Mouse (Mus musculus): ENCODE measurements around the gene Ypel2. TPM values are rescaled to one million over a fixed set of nuclear protein-coding genes. Genes with fewer than 3 reads are reported as not detected.

Ypel2 gene
- polyA plus RNA-seq, 1 experiment from 2014 or later: 23.1 TPM

GRCm38 (mm10) chr11:86971057-86971753 is 22.3 kb downstream of the Ypel2 start:
- WGBS: 71% methylated on average over 7 of the region's 7 CpGs
- Histone ChIP-seq H3K9me3 (replicated peaks) (no peaks in the 10 kb centered on the region), H3K27me3 (no peaks in the 10 kb centered on the region), H3K4me1 (replicated peaks) (peaks cover 57% of the 10 kb centered on the region), H3K9ac (no peak overlapping the region), H3K27ac (no peak overlapping the region), H3K36me3 (peaks cover 31% of the 10 kb centered on the region), H3K4me2 (no peak overlapping the region), H3K4me3 (no peak overlapping the region)
- ATAC-seq (replicated peaks; ENCODE audit: insufficient number of reproducible peaks, insufficient read depth, low FRiP score, low read depth): no peak

GRCm38 (mm10) chr11:86969041-86969821 is 24.3 kb downstream of the Ypel2 start:
- H3K9me3 ChIP-seq (replicated peaks): no peaks in the 10 kb centered on the region
- ATAC-seq (replicated peaks; ENCODE audit: insufficient number of reproducible peaks, insufficient read depth, low FRiP score, low read depth): no peak
- H3K27ac ChIP-seq: peak overlapping the region; percentile 14; the same call in 1 of the 2 replicates
- no peak overlapping the region for H3K4me2 ChIP-seq
- H3K36me3 ChIP-seq: peaks cover 34% of the 10 kb centered on the region
- no peak overlapping the region for H3K9ac ChIP-seq
- peaks cover 52% of the 10 kb centered on the region for H3K4me1 ChIP-seq (replicated peaks)
- H3K27me3 ChIP-seq: no peaks in the 10 kb centered on the region
- H3K4me3 ChIP-seq: no peak overlapping the region
- 69% methylated on average over 13 of the region's 13 CpGs for WGBS

GRCm38 (mm10) chr11:86967506-86967905 is 26.0 kb downstream of the Ypel2 start:
- H3K4me1 ChIP-seq (replicated peaks): peaks cover 58% of the 10 kb centered on the region

GRCm38 (mm10) chr11:86966696-86967095 is 26.8 kb downstream of the Ypel2 start:
- Histone ChIP-seq H3K27ac (no peak overlapping the region), H3K4me2 (no peak overlapping the region), H3K9me3 (replicated peaks) (no peaks in the 10 kb centered on the region), H3K36me3 (peaks cover 24% of the 10 kb centered on the region), H3K27me3 (no peaks in the 10 kb centered on the region), H3K4me3 (no peak overlapping the region), H3K9ac (no peak overlapping the region), H3K4me1 (replicated peaks) (peaks cover 66% of the 10 kb centered on the region)
- WGBS: 83% methylated on average over 3 of the region's 3 CpGs
- ATAC-seq (replicated peaks; ENCODE audit: insufficient number of reproducible peaks, insufficient read depth, low FRiP score, low read depth): no peak

More at GRCm38 (mm10) chr11:86967506-86967905, 26.0 kb downstream of the Ypel2 start:
- H3K9me3 ChIP-seq (replicated peaks): no peaks in the 10 kb centered on the region
- H3K9ac ChIP-seq: no peak overlapping the region
- no peak for ATAC-seq (replicated peaks; ENCODE audit: insufficient number of reproducible peaks, insufficient read depth, low FRiP score, low read depth)
- no peak overlapping the region for H3K4me3 ChIP-seq
- H3K36me3 ChIP-seq: peaks cover 31% of the 10 kb centered on the region
- no peak overlapping the region for H3K4me2 ChIP-seq
- 85% methylated on average over 9 of the region's 9 CpGs for WGBS
- H3K27ac ChIP-seq: no peak overlapping the region
- H3K27me3 ChIP-seq: no peaks in the 10 kb centered on the region

GRCm38 (mm10) chr11:86965079-86965478 is 28.4 kb downstream of the Ypel2 start:
- peak overlapping the region; percentile 94 for H3K27ac ChIP-seq
- no peaks in the 10 kb centered on the region for H3K27me3 ChIP-seq
- 67% methylated on average over 5 of the region's 5 CpGs for WGBS
- no peaks in the 10 kb centered on the region for H3K9me3 ChIP-seq (replicated peaks)
- H3K4me1 ChIP-seq (replicated peaks): peaks cover 82% of the 10 kb centered on the region
- no peak overlapping the region for H3K9ac ChIP-seq
- no peak for ATAC-seq (replicated peaks; ENCODE audit: insufficient number of reproducible peaks, insufficient read depth, low FRiP score, low read depth)
- H3K36me3 ChIP-seq: peaks cover 12% of the 10 kb centered on the region; the same call in 1 of the 2 replicates
- H3K4me3 ChIP-seq: no peak overlapping the region
- no peak overlapping the region for H3K4me2 ChIP-seq

GRCm38 (mm10) chr11:86963698-86964097 is 29.8 kb downstream of the Ypel2 start:
- Histone ChIP-seq H3K27ac (peak overlapping the region; percentile 94), H3K4me1 (replicated peaks) (peaks cover 85% of the 10 kb centered on the region), H3K9ac (no peak overlapping the region), H3K36me3 (peaks cover 7% of the 10 kb centered on the region; the same call in 1 of the 2 replicates), H3K27me3 (no peaks in the 10 kb centered on the region), H3K9me3 (replicated peaks) (no peaks in the 10 kb centered on the region), H3K4me3 (no peak overlapping the region), H3K4me2 (no peak overlapping the region)
- 57% methylated on average over 10 of the region's 10 CpGs for WGBS
- no peak for ATAC-seq (replicated peaks; ENCODE audit: insufficient number of reproducible peaks, insufficient read depth, low FRiP score, low read depth)

GRCm38 (mm10) chr11:86963027-86963426 is 30.5 kb downstream of the Ypel2 start:
- peak overlapping the region; percentile 94 for H3K27ac ChIP-seq
- no peak for ATAC-seq (replicated peaks; ENCODE audit: insufficient number of reproducible peaks, insufficient read depth, low FRiP score, low read depth)
- H3K4me2 ChIP-seq: peak overlapping the region; percentile 30
- H3K4me3 ChIP-seq: no peak overlapping the region
- H3K9ac ChIP-seq: no peak overlapping the region
- H3K4me1 ChIP-seq (replicated peaks): peaks cover 87% of the 10 kb centered on the region
- WGBS: 21% methylated on average over 1 of the region's 1 CpGs
- peaks cover 7% of the 10 kb centered on the region; the same call in 1 of the 2 replicates for H3K36me3 ChIP-seq
- no peaks in the 10 kb centered on the region for H3K9me3 ChIP-seq (replicated peaks)
- no peaks in the 10 kb centered on the region for H3K27me3 ChIP-seq

GRCm38 (mm10) chr11:86962362-86962761 is 31.1 kb downstream of the Ypel2 start:
- H3K4me2 ChIP-seq: peak overlapping the region; percentile 36
- H3K4me1 ChIP-seq (replicated peaks): peaks cover 87% of the 10 kb centered on the region
- H3K36me3 ChIP-seq: peaks cover 7% of the 10 kb centered on the region; the same call in 1 of the 2 replicates
- H3K27me3 ChIP-seq: no peaks in the 10 kb centered on the region
- no peak for ATAC-seq (replicated peaks; ENCODE audit: insufficient number of reproducible peaks, insufficient read depth, low FRiP score, low read depth)
- no peak overlapping the region for H3K4me3 ChIP-seq
- no peaks in the 10 kb centered on the region for H3K9me3 ChIP-seq (replicated peaks)
- H3K9ac ChIP-seq: no peak overlapping the region
- H3K27ac ChIP-seq: peak overlapping the region; percentile 94
- 12% methylated on average over 2 of the region's 2 CpGs for WGBS

GRCm38 (mm10) chr11:86961510-86962303 is 31.8 kb downstream of the Ypel2 start:
- WGBS: 39% methylated on average over 11 of the region's 11 CpGs
- Histone ChIP-seq H3K9me3 (replicated peaks) (no peaks in the 10 kb centered on the region), H3K4me3 (no peak overlapping the region), H3K27me3 (no peaks in the 10 kb centered on the region), H3K36me3 (peaks cover 7% of the 10 kb centered on the region; the same call in 1 of the 2 replicates), H3K4me2 (peak overlapping the region; percentile 36), H3K27ac (peak overlapping the region; percentile 94), H3K9ac (no peak overlapping the region), H3K4me1 (replicated peaks) (peaks cover 89% of the 10 kb centered on the region)
- ATAC-seq (replicated peaks; ENCODE audit: insufficient number of reproducible peaks, insufficient read depth, low FRiP score, low read depth): peak; percentile 73

GRCm38 (mm10) chr11:86960331-86960730 is 33.2 kb downstream of the Ypel2 start:
- Histone ChIP-seq H3K27ac (peak overlapping the region; percentile 94), H3K36me3 (no peaks in the 10 kb centered on the region), H3K9ac (no peak overlapping the region), H3K9me3 (replicated peaks) (no peaks in the 10 kb centered on the region), H3K4me1 (replicated peaks) (peaks cover 100% of the 10 kb centered on the region), H3K4me3 (no peak overlapping the region), H3K27me3 (no peaks in the 10 kb centered on the region), H3K4me2 (no peak overlapping the region)
- 47% methylated on average over 2 of the region's 2 CpGs for WGBS
- no peak for ATAC-seq (replicated peaks; ENCODE audit: insufficient number of reproducible peaks, insufficient read depth, low FRiP score, low read depth)

Data from heart, embryonic 15.5 days (tissue).